Mouse (Mus musculus) right cerebral cortex, postnatal 25 days (tissue): ENCODE data around the gene Trpc4ap.
A peak's percentile ranks its signal among the peaks of the same experiment; 100 is the strongest.

Experiments
- DNase-seq: peaks from one replicate; pipeline ENCODE4 v3.0.0; 2022

Trpc4ap gene

GRCm38 (mm10) chr2:155636881-155637280 is 55.3 kb downstream of the Trpc4ap start:
- no peak for DNase-seq

GRCm38 (mm10) chr2:155635961-155636360 is 56.2 kb downstream of the Trpc4ap start:
- no peak for DNase-seq

DNA sequence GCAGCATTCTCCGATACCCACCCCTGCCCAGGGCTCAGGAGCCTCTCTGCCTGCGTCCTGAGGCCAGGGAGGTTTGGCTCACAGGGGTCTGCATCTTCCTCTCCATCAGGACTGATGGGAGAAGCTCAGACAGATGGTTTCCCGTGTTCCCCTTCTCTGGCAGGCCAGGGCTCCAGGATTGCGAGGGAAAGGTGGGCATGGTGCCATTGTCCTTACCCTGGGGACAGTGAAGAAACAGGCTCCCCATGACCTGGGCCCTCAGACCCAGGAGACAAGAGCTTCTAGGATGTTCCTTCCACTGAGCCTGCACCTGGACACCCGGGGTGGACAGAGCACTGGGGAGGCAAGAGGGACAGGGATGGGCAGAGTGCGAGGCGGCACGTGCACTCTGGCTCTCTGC is 57.6 kb downstream of the Trpc4ap start:
- no peak for DNase-seq

DNA sequence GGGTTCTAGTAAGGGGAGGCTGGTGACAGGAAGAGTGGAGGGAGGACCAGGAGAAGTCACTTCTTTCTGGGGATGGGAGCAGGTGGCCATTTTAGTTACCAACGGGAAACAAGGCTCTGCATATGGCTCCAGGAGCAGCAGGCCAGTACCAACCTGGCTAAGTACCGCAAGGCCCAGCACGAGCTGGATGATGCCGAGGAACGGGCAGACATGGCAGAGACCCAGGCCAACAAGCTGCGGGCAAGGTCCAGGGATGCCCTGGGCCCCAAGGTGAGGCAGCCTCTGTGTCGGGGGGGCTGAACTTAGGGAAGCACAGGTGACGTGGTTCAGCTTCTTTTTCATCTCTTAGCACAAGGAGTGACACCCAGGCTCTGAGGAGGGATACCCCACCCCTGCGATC is 58.5 kb downstream of the Trpc4ap start:
- no peak for DNase-seq

- no peak for DNase-seq
Measured at GRCm38 (mm10) chr2:155633121-155633520, 59.1 kb downstream of the Trpc4ap start.

GRCm38 (mm10) chr2:155632138-155632936 is 59.8 kb downstream of the Trpc4ap start:
- no peak for DNase-seq

DNA sequence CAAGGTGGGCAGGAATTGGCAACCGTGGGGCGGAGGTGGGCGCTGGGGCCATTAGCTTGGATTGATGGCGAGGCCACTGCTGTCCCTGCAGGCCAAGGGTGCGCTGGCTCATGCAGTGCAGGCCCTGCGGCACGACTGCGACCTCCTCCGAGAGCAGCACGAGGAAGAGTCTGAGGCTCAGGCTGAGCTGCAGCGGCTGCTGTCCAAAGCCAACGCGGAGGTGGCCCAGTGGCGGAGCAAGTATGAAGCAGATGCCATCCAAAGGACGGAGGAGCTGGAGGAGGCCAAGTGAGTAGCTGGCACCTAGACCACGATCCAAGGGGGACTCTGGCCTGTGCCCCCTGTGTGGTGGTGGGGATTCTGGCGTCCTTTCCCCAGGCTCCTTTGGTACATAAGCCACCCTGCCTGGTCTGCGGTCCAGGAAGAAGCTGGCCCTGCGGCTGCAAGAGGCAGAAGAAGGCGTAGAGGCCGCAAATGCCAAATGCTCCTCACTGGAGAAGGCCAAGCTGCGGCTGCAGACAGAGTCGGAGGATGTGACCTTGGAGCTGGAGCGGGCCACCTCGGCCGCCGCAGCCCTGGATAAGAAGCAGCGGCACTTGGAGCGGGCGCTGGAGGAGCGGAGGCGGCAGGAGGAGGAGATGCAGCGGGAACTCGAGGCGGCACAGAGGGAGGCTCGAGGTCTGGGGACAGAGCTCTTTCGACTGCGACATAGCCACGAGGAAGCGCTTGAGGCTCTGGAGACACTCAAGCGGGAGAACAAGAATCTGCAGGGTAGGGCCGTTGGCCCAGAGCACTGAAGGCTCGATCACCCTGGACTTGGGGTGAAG is 61.4 kb downstream of the Trpc4ap start:
- no peak for DNase-seq

GRCm38 (mm10) chr2:155630153-155630552 is 62.0 kb downstream of the Trpc4ap start:
- no peak for DNase-seq

- peak; percentile 83 for DNase-seq
Measured at GRCm38 (mm10) chr2:155629231-155629661, 62.9 kb downstream of the Trpc4ap start.

- DNase-seq: no peak
Measured at GRCm38 (mm10) chr2:155628519-155628918, 63.7 kb downstream of the Trpc4ap start.

DNA sequence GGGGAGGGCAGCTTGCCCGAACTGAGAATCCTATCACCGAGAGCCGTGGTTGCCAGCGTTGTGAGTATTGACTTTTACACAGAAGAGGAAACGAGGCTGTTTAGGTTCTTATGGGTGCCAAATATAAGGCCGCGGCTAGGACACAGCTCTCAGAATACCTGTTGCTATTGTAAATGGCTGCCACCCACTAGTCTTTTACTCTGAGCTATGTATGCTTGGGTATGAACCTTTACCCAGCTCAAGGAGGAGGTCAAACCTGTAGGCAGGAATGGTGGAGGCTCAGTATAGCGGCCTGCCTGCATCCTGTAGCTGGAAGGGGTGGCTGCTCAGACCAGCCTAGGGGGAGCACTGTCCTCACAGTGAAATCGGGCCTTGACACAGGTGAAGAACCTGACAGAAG is 64.1 kb downstream of the Trpc4ap start:
- DNase-seq: no peak

DNA sequence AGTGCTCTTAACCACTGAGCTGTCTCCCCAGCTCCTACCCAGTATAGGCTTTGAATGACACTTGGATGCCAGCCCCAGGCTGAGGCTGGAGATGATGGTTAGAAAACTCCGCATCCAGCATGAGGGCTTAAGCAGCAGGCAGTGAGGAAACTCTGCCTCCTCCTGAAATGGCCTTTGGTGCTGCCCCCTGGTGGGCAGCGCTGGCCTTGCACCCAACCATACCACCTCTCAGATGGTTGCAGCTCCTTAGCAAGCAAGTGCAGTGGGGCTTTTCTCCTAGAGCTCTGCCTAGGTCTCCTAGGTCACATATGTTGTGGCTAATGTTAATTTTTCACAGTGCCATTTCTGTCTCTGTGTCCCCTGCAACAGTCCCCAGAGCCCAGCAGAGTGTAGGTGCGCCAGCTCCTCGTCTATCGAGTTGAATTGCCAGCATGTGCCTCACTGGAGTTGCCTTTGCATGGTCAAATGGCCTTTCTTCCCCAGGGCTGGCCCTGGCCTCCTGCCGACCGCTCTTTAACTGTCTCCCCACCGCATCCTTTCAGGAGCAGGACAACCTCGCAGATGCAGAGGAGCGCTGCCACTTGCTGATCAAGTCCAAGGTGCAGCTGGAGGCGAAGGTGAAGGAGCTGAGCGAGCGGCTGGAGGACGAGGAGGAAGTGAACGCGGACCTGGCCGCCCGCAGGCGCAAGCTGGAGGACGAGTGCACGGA is 65.0 kb downstream of the Trpc4ap start:
- DNase-seq: peak; percentile 62

GRCm38 (mm10) chr2:155626277-155626676 is 65.9 kb downstream of the Trpc4ap start:
- DNase-seq: no peak

DNA sequence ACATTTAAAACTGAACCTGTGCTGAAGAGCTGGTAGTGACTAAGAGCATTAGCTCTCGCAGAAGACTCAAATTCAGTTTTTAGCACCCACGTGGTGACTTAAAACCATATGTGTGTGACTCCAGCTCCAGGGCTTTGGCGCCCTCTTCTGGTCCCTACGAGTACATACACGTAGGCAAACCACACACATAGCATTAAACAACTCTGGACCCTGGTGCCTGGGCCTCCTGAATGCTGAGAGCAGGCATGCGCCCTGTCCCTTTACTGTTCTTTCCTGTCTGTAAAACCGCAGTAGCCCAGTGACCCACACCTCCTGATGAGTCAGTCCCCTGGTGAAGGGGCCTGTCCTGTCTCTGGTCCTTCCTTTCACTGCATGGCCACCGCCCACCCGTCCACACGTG is 67.5 kb downstream of the Trpc4ap start:
- DNase-seq: no peak

GRCm38 (mm10) chr2:155623996-155624395 is 68.2 kb downstream of the Trpc4ap start:
- DNase-seq: no peak

- no peak for DNase-seq
Measured at GRCm38 (mm10) chr2:155622606-155623005, 69.6 kb downstream of the Trpc4ap start.

DNA sequence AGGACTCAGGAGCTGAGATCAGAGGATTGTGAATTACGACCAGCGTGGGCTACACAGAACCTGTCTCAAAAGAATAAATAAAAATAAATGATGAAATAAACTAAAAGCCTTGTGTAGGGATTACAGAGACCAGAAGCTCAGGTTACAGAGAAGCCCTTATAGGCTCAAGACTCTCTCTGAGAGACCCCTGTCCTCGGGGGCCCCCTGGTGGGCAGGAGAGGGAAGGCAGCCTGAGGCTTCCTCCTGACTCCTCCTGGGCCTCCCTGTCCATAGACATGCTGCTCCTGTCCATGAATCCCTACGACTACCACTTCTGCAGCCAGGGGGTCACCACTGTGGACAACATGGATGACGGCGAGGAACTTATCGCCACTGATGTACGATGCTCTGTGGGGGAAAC is 72.4 kb downstream of the Trpc4ap start:
- peak; percentile 82 for DNase-seq

DNA sequence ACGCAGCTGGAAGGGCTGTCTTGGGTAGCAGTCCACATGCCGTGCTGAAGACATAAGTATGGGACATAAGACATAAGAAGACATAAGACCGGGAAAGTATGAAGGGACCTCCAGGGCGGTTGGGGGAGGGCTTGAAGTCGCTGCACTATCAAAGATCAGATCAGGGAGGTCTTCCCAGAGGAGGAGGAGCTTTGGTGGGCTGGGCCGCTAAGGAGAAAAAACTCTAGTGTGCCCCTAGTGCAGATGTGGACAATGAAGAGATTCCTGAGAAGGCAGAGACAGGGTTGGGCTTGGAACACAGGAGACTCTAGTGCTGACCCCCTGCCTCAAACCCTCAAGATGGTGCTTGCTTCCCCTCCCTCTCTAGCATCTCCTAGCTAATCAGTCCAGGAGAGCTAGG is 75.2 kb downstream of the Trpc4ap start:
- no peak for DNase-seq

DNA sequence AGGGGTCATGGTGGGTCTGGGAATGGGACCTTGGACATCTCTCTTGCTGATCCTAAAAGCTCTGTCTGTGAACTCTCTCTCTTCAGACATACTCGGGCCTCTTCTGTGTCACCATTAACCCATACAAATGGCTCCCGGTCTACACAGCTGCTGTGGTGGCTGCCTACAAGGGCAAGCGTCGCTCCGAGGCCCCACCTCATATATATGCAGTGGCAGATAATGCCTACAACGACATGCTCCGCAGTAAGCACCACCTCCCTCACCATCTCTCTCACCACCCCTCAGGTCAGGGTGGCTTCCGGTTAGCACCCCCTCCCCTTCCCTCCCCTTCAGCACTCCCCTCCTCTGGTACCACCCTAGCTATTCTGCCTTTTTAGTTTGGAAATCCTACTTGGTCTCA is 78.2 kb downstream of the Trpc4ap start:
- DNase-seq: no peak

- DNase-seq: peak; percentile 53
Measured at GRCm38 (mm10) chr2:155613326-155613755, 78.8 kb downstream of the Trpc4ap start.

GRCm38 (mm10) chr2:155611834-155612550 is 80.2 kb downstream of the Trpc4ap start:
- DNase-seq: no peak

DNA sequence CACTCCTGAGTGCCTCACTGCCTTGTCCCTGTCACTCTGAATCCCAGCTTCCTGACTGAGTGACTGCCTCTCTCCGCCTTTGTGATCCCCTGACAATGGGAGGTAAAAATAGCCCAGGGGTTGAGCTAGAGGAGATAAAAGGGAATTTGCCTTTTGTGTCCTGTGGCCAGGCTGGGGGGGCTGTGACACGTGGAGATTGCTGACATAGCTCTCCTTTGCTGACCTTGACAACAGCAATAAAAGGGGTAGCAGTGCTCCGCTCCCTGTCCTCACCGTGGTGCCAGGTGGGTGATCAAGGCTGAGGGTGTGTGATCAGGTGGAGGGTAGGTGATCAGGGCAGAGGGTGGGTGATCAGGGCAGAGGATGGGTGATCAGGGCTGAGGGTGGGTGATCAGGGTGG is 81.2 kb downstream of the Trpc4ap start, which contains the start of gene Myh7b:
Gene Myh7b (plus strand): TSS at position 235 of the 400 bp plus-strand sequence.
- DNase-seq: no peak

DNA sequence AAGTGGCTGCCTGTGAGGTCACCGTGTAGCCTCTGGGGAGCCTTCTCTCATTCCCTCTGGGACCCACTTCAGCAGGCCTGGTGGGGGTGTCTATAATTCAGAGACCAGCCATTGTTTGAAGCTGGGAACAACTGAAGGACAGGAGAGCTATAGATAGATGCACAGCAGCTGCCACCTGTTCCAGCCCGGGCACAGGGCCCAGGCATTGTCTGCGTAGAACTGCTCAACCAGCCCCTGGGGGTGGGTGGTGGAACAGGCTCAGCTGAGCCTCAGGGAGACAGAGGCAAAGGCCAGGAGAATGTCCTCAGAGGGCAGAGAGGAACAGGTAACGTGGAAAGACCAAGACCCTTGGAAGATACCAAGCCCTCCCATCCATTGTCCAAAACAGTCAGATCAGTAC is 85.8 kb downstream of the Trpc4ap start:
- DNase-seq: peak; percentile 61
